Mouse (Mus musculus) Patski (cell line): Measurements from ENCODE around the gene Ifitm1. TPM values are rescaled to one million over a fixed set of nuclear protein-coding genes. Genes with fewer than 3 reads are reported as not detected.
"Not testable (repeated sequence)": the region's sequence is repeated elsewhere in the genome, so short reads cannot be mapped to it uniquely, and the experiment has no call there.

Source experiments
- ATAC-seq: fragments of 100-300 bp; one replicate; pipeline ENCODE4 v1.8.0; 2021
- CTCF ChIA-PET: fragments of 350-600 bp; sonication (Branson Sonifier 250); formaldehyde crosslinking; loops from one replicate; lab custom pipeline; 2022; ENCODE audit warnings: inconsistent platforms; lab: Charles Lee
- POLR2A ChIA-PET: fragments of 350-600 bp; sonication (Branson Sonifier 250); formaldehyde crosslinking; loops from one replicate; lab custom pipeline; 2022; ENCODE audit warnings: antibody characterized with exemption, inconsistent platforms; lab: Charles Lee
- DNase-seq: peaks from one replicate; pipeline ENCODE4 v3.0.0-alpha.2; 2011; ENCODE audit warnings: low read depth, low spot score
- H3K27me3 ChIP-seq: fragments of 371-371 bp; one replicate; pipeline ENCODE4 v1.5.1; 2021
- CTCF ChIP-seq: fragments of 100-300 bp; IDR thresholded peaks from one replicate; pipeline ENCODE4 v1.5.1; 2021
- in situ Hi-C: fragments of 300-500 bp; cut with MboI; formaldehyde crosslinking; loops from 3 replicates; pipeline ENCODE4 v1.11.1; 2018; ENCODE audit warnings: low pct_unique_long_range_greater_than_20kb, mixed read lengths
- polyA plus RNA-seq: library from polyadenylated mRNA; unstranded; gene quantifications from one replicate; pipeline ENCODE4 v1.2.3, GENCODE M21; 2021

The Ifitm1 gene
- polyA plus RNA-seq, 1 experiment from 2014 or later, result 0.22 TPM

- ATAC-seq, result peak; percentile 82
- POLR2A ChIA-PET, result interaction anchor here (0.5 to 1.1 kb wide), 6 partner anchors 9 to 112 kb away, joined by 3 to 6 read pairs (median 4); partner anchors contain the start of gene B4galnt4
- CTCF ChIA-PET, result interaction anchor here (0.9 to 3.2 kb wide), 16 partner anchors 18 to 168 kb away, joined by 3 to 41 read pairs (median 4); partner anchors contain the start of genes Ifitm2 and Odf3
- in situ Hi-C loops, result no loop called here
- no peaks in the 10 kb centered on the region for H3K27me3 ChIP-seq
- TF ChIP-seq CTCF, result peak; percentile 59
- peak; percentile 63 for DNase-seq
Observed at GRCm38 (mm10) chr7:141008312-141008761, 41.3 kb downstream of the Ifitm1 start.

DNA sequence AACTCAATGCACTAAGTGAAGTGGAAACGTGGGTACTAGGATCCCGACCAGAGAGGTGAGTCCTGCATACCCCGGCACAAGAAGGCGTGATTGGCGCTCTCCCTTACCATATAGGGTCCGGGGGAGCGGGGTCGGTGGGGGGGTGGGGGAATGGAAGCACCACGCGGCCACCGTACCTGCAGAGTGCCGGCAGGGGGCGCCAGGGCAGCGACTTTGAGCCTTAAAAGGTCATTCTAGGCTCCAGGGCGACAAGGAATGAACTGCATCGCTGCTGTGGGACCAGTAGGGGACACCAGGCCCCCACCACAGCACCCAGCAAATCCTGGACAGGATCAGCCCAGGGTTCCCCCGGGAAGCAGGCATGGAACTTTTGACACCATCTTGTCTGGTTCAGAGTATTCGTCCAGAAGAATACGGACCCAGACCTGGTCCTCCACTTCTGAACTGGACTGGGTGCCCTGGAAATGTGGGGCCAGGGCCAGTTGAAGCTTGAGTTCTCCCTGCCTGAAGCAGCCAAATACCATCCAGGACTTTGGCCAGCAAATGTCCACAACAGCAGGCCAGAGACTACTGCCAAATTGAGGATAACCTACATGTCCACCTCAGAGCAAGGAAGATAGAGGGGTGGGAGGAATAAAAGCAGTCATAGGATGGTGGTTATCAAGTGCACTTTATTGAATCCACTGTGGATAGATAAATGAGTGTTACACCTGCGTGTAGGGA is 42.1 kb downstream of the Ifitm1 start:
- DNase-seq (peak; percentile 33), ATAC-seq (peak; percentile 64)
- ChIA-PET CTCF (interaction anchor here (0.7 to 3.2 kb wide), 18 partner anchors 19 to 167 kb away, joined by 3 to 41 read pairs (median 4); partner anchors contain the start of genes Ifitm2 and Odf3), POLR2A (interaction anchor here (0.6 to 1.1 kb wide), 4 partner anchors 8 to 52 kb away, joined by 3 to 6 read pairs (median 4); partner anchors contain the start of gene B4galnt4)
- in situ Hi-C loops, result no loop called here
- TF ChIP-seq CTCF, result peak; percentile 99
- no peaks in the 10 kb centered on the region for H3K27me3 ChIP-seq

- no peak for TF ChIP-seq CTCF
- ChIA-PET POLR2A (no interaction called here), CTCF (interaction anchor here (0.7 to 3.2 kb wide), 7 partner anchors 18 to 162 kb away, joined by 3 to 41 read pairs (median 3); partner anchors contain the start of genes Ifitm2 and Odf3)
- in situ Hi-C loops, result loop anchor here (5.0 kb wide), 2 partner anchors 38 to 52 kb away; partner anchors contain the start of genes Gm45717 and Ifitm2
- DNase-seq (no peak), ATAC-seq (no peak)
- no peaks in the 10 kb centered on the region for H3K27me3 ChIP-seq
Observed at GRCm38 (mm10) chr7:141009665-141010064, 42.6 kb downstream of the Ifitm1 start.

GRCm38 (mm10) chr7:141010593-141010992 is 43.6 kb downstream of the Ifitm1 start, which contains the start of gene Ifitm3:
Gene Ifitm3, minus strand, starts transcription at chr7:141010770.
- POLR2A ChIA-PET, result no interaction called here
- CTCF ChIA-PET, result no interaction called here
- ATAC-seq, result no peak
- no peaks in the 10 kb centered on the region for H3K27me3 ChIP-seq
- DNase-seq, result no peak
- in situ Hi-C loops, result loop anchor here (5.0 kb wide), 2 partner anchors 37 to 53 kb away; partner anchors contain the start of genes Gm45717 and Ifitm2
- TF ChIP-seq CTCF, result no peak

- in situ Hi-C loops, result loop anchor here (5.0 kb wide), 2 partner anchors 36 to 54 kb away; partner anchors contain the start of genes Gm45717 and Ifitm2
- no peaks in the 10 kb centered on the region for H3K27me3 ChIP-seq
- ATAC-seq, result no peak
- ChIA-PET POLR2A (interaction anchor here (0.6 kb wide), 1 partner anchor 9 kb away, joined by 7 read pairs; no protein-coding TSS in a partner anchor), CTCF (no interaction called here)
- TF ChIP-seq CTCF, result no peak
- no peak for DNase-seq
Observed at GRCm38 (mm10) chr7:141011238-141011770, 44.3 kb downstream of the Ifitm1 start.

- DNase-seq, result no peak
- in situ Hi-C loops, result no loop called here
- CTCF ChIA-PET, result interaction anchor here (0.9 to 1.9 kb wide), 3 partner anchors 10 to 58 kb away, joined by 3 to 8 read pairs (median 5); no protein-coding TSS in a partner anchor
- H3K27me3 ChIP-seq, result no peaks in the 10 kb centered on the region
- peak; percentile 35 for ATAC-seq
- POLR2A ChIA-PET, result interaction anchor here (0.6 kb wide), 1 partner anchor 8 kb away, joined by 3 read pairs; no protein-coding TSS in a partner anchor
- TF ChIP-seq CTCF, result no peak
Observed at GRCm38 (mm10) chr7:141016707-141017697, 50.0 kb downstream of the Ifitm1 start.

DNA sequence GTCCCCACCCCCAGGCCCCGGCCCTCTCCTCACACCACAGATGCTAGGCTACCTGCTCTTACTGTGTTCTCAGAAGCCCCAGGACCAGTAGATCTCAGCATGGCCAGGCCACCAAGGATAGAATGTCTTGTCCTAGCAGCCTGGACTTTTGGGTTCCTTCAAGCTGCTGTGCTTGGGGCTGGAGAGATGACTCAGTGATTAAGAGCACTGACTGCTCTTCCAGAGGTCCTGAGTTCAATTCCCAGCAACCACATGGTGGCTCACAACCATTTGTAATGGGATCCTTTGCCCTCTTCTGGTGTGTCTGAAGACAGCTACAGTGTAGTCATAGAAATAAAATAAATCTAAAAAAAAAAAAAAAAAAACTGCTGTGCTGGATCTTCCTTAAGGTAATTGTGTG is 50.8 kb downstream of the Ifitm1 start, which contains the start of gene Ifitm6:
Gene Ifitm6 (minus strand): TSS at position 101 of the 400 bp plus-strand sequence.
- DNase-seq, in situ Hi-C loops, H3K27me3 ChIP-seq, ATAC-seq, POLR2A ChIA-PET: not testable (repeated sequence)
- CTCF ChIA-PET, result interaction anchor here (1.5 kb wide), 1 partner anchor 58 kb away, joined by 5 read pairs; no protein-coding TSS in a partner anchor

GRCm38 (mm10) chr7:141019028-141019427 is 52.0 kb downstream of the Ifitm1 start:
- CTCF ChIA-PET, result no interaction called here
- H3K27me3 ChIP-seq, result no peaks in the 10 kb centered on the region
- POLR2A ChIA-PET, result no interaction called here
- in situ Hi-C loops, result no loop called here
- TF ChIP-seq CTCF, result no peak
- DNase-seq, result no peak
- ATAC-seq, result no peak

Other genes starting within 250 kb of the Ifitm1 start
- gene Cyp2e1, start 203.5 kb upstream of the Ifitm1 start, polyA plus RNA-seq, result not detected
- gene Syce1, start 179.4 kb upstream of the Ifitm1 start, polyA plus RNA-seq, result not detected
- not detected for gene Zfp941, start 145.0 kb upstream of the Ifitm1 start, polyA plus RNA-seq
- 0.18 TPM for gene Urah, start 132.2 kb upstream of the Ifitm1 start, polyA plus RNA-seq
- gene Scgb1c1, start 121.7 kb upstream of the Ifitm1 start, polyA plus RNA-seq, result 0.23 TPM
- gene Odf3, start 119.4 kb upstream of the Ifitm1 start, polyA plus RNA-seq, result 0.31 TPM
- not detected for gene Gm45785, start 110.9 kb upstream of the Ifitm1 start, polyA plus RNA-seq
- 67.0 TPM for gene Ric8a, start 110.3 kb upstream of the Ifitm1 start, polyA plus RNA-seq
- 28.0 TPM for gene Bet1l, start 109.6 kb upstream of the Ifitm1 start, polyA plus RNA-seq
- 148 TPM for gene Psmd13, start 85.3 kb upstream of the Ifitm1 start, polyA plus RNA-seq
- 48.3 TPM for gene Sirt3, start 84.9 kb upstream of the Ifitm1 start, polyA plus RNA-seq
- gene Cox8b, start 66.8 kb upstream of the Ifitm1 start, polyA plus RNA-seq, result not detected
- not detected for gene Nlrp6, start 46.3 kb upstream of the Ifitm1 start, polyA plus RNA-seq
- 18.3 TPM for gene Pgghg, start 25.8 kb upstream of the Ifitm1 start, polyA plus RNA-seq
- gene Ifitm5, start 16.9 kb upstream of the Ifitm1 start, polyA plus RNA-seq, result 0.30 TPM
- gene Gm45717, start 11.3 kb upstream of the Ifitm1 start, polyA plus RNA-seq, result 0.50 TPM
- gene Ifitm2, start 11.2 kb upstream of the Ifitm1 start, polyA plus RNA-seq, result 257 TPM
- gene Ifitm3, start 43.5 kb downstream of the Ifitm1 start, polyA plus RNA-seq, result 8.6 TPM
- 0.21 TPM for gene Ifitm6, start 50.7 kb downstream of the Ifitm1 start, polyA plus RNA-seq
- not detected for gene Gm17387, start 61.9 kb downstream of the Ifitm1 start, polyA plus RNA-seq
- 2.2 TPM for gene B4galnt4, start 93.9 kb downstream of the Ifitm1 start, polyA plus RNA-seq
- gene Pkp3, start 111.0 kb downstream of the Ifitm1 start, polyA plus RNA-seq, result 2.2 TPM
- gene Sigirr, start 133.4 kb downstream of the Ifitm1 start, polyA plus RNA-seq, result 7.6 TPM
- gene Ano9, start 150.6 kb downstream of the Ifitm1 start, polyA plus RNA-seq, result 0.09 TPM
- gene Ptdss2, start 155.2 kb downstream of the Ifitm1 start, polyA plus RNA-seq, result 96.0 TPM
- 292 TPM for gene Rnh1, start 205.6 kb downstream of the Ifitm1 start, polyA plus RNA-seq
- gene Hras, start 226.8 kb downstream of the Ifitm1 start, polyA plus RNA-seq, result 80.1 TPM
- gene Lrrc56, start 226.9 kb downstream of the Ifitm1 start, polyA plus RNA-seq, result 13.7 TPM
- gene Lmntd2, start 246.9 kb downstream of the Ifitm1 start, polyA plus RNA-seq, result 4.5 TPM
- 48.3 TPM for gene Rassf7, start 248.6 kb downstream of the Ifitm1 start, polyA plus RNA-seq